Mouse (Mus musculus): ENCODE measurements around the gene Plin4.
"Not testable (repeated sequence)": the region's sequence is repeated elsewhere in the genome, so short reads cannot be mapped to it uniquely, and the experiment has no call there.

The Plin4 gene

DNA sequence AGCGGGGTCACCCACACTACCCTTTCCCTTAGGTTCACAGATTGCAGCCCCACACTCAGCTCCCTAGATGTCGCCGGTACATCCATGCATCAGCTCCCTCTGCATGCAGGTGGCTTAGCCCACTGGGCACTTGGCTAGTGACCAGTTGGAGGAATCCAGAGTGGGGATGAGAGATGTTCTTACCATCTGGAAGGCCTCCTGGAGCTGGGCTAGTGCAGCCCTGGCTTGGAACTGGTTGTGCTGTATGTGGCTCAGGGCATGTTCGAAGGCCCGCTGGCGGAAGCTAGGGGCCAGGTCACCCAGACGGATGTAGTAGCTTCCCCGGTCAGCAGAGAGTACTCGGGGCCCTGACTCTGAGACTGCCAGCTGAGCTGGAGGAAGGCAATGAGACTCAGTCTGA, 6.7 kb downstream of the Plin4 start:
- DNase-seq (ENCODE audit: low read depth, low spot score), result no peak

GRCm38 (mm10) chr17:56102158-56102557, 7.4 kb downstream of the Plin4 start:
- no peak for DNase-seq (ENCODE audit: low read depth, low spot score)

GRCm38 (mm10) chr17:56100811-56101210, 8.8 kb downstream of the Plin4 start:
- no peak for DNase-seq (ENCODE audit: low read depth, low spot score)

GRCm38 (mm10) chr17:56098711-56099572, 10.7 kb downstream of the Plin4 start:
- no peak for DNase-seq (ENCODE audit: low read depth, low spot score)

GRCm38 (mm10) chr17:56098180-56098579, 11.4 kb downstream of the Plin4 start:
- no peak for DNase-seq (ENCODE audit: low read depth, low spot score)

DNA sequence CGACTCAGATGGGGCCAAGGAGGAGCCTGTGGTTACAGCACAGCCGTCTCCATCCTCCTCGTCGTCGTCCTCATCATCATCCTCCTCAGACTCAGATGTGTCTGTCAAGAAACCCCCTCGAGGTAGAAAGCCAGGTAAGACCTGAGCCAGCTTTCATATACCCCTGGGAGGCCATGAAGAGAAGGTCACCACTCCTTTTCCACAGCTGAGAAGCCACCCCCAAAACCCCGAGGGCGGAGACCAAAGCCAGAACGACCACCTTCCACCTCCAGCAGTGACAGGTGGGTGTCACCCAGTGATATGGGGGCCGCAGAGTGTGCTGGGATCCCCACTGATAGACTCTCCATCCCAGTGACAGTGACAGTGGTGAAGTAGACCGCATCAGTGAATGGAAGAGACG, 12.7 kb downstream of the Plin4 start:
- DNase-seq (ENCODE audit: low read depth, low spot score), result no peak

DNA sequence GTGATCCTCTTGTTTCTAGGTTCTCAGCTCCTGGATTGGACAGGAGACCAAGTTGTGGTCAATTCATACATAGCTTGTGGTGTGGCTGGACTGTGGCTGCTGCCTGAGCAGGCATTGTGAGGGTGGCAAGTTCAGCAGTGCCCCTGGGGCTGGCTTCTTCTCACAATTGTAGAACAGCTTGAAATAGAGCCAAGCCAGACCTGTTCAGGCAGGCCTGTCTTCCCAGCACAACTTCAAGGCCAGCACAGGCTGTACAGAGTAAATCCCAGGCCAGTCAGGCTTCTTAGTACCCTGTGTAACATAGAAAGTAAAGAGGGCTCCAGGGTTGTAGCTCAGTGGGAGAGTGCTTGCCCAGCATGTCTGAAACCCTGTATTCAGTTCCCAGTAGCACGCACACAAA, 16.8 kb downstream of the Plin4 start:
- no peak for DNase-seq (ENCODE audit: low read depth, low spot score)

- no peak for DNase-seq (ENCODE audit: low read depth, low spot score)
Observed at GRCm38 (mm10) chr17:56092312-56092711, 17.3 kb downstream of the Plin4 start.

GRCm38 (mm10) chr17:56080781-56081585, 28.6 kb downstream of the Plin4 start:
- peak; percentile 88 for DNase-seq (ENCODE audit: low read depth, low spot score)

DNA sequence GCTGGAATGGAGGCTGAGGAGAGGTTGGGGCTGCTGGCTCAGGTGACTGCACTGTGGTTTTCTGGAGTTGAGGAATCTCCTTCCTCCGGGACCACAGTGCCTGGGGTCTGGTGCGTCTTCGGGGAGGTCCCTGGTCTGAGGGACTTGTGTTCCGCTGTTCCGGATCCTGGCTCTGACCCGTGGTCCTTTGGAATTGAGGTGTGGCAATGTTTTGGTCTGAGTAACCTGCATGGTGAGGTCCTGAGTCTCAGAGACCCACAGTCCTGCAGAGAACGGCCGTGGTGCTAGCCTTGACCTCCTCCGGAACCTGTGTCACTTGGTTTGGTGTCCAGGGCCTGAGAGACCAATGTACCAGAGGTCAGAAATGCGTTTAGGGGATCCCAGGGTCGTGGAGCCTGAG, 29.7 kb downstream of the Plin4 start:
- DNase-seq (ENCODE audit: low read depth, low spot score), result no peak

DNA sequence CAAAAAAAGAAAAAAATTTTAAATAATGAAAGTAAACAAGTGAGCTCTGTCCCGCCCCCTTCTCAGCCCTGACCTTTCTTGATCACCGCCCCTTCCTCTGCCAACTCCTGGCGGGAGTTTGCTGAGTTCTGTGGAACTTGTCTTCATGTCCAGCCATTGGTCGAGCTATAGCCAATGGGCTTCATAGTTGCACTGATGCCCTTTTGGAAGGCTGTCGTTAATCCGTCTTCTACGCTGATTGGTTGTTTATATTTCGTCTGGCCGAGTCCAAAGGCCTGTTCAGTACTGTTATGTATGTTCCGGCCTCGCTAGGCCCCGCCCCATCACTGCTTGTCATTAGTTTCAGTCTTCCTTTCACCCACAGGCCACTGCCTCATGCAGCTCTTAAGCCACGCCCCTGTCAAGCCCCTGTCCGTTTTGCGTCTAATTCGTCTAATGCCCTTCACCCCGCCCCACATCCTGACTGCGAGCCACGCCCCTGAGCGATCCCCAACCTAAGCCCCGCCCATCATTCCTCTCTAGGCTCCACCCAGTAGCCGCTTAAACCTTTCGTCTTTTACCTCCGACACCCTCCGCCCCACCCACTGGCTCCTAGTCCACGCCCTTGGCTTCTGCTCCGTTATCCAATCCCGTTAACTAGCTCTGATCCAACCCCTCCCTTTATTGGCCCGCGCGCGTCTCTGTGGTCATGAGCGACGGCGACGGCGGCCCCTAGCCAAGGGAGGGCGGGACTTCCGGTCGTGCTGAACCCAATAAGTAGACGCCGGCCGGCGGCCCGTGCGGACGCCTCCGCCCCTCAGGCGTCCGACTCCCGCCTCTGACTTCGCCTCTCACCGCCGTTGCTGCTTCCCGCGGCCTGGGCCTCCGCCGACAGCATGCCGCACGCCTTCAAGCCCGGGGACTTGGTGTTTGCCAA, 30.5 kb downstream of the Plin4 start, which contains the start of gene Hdgfl2:
Gene Hdgfl2, plus strand, starts transcription at position 755 of the 916 bp plus-strand sequence.
- peak; percentile 100 for DNase-seq (ENCODE audit: low read depth, low spot score)

GRCm38 (mm10) chr17:56078361-56078760, 31.2 kb downstream of the Plin4 start:
- not testable (repeated sequence) for DNase-seq (ENCODE audit: low read depth, low spot score)

DNA sequence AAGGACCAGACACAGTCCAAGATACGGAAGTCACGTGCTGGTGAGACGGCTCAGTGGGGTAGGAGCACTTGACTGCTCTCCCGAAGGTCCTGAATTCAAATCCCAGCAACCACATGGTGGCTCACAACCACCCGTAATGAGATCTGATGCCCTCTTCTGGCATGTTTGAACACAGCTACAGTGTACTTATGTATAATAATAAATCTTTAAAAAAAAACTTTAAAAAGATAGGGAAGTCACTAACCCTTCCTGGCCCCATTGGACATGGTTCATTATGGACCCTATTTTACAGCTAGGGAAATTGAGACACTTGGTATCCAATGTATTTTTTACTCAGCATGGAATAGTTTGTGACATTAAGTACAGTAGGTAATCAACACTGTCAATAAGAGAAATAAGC, 32.1 kb downstream of the Plin4 start:
- DNase-seq (ENCODE audit: low read depth, low spot score), result no peak

GRCm38 (mm10) chr17:56074827-56075208, 34.8 kb downstream of the Plin4 start, which contains the start of gene Ubxn6:
Gene Ubxn6 (minus strand): TSS chr17:56075028.
- DNase-seq (ENCODE audit: low read depth, low spot score), result peak; percentile 96

DNA sequence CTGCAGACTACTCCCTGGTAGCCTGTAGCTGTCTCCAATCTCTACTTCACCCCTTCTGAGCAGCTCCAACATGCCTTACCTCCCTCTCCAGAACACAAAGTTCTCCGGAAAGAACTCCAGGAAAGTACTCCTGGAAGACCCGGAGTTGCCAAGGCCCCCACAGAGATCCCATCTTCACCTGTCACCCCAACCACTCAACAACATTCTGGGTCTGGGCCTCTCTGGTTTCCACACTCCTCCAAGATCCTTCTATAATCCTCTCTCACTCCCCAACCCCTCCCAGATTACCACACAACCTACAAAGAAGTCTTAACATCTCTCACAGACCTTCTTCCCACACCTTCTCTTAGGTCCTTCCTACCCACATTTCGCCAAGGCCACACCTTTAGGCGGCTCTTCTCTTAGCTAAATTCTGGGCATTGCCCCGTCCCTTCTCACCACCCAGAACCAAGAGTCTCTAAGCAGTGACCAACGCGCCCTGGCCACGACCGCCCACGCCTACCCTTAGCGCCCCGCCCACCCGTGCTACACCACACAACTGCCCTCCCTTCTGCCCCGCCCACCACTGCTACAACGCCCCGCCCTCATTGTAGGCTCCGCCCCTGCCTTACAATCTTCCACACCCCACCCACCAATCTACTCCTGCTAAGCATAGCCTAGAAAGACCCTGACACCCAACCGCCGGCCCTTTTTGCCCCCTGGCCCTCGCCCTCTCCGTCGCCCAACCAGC, 35.3 kb downstream of the Plin4 start:
- DNase-seq (ENCODE audit: low read depth, low spot score), result peak; percentile 89

- no peak for DNase-seq (ENCODE audit: low read depth, low spot score)
Observed at GRCm38 (mm10) chr17:56072243-56072642, 37.4 kb downstream of the Plin4 start.

DNA sequence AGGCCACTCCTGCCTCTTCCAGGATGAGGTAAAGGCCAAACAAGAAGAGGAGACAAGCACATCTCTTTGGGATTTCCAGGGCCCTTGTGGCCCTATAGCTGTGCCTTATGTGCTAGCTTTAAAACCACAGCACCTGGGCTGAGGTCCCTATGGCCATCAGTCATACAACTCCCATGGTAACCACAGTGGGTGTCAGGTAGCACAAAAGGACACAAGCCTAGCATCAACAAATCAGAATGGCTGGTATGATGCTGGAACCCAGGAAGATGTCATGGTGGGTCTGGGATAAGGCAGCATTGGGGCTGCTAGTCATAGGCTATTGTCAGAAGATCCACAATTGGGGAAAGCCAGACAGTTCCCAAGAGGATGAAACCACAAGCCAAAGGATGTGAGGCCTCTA, 38.5 kb downstream of the Plin4 start:
- DNase-seq (ENCODE audit: low read depth, low spot score), result no peak

- no peak for DNase-seq (ENCODE audit: low read depth, low spot score)
Observed at GRCm38 (mm10) chr17:56069066-56069465, 40.5 kb downstream of the Plin4 start.

DNA sequence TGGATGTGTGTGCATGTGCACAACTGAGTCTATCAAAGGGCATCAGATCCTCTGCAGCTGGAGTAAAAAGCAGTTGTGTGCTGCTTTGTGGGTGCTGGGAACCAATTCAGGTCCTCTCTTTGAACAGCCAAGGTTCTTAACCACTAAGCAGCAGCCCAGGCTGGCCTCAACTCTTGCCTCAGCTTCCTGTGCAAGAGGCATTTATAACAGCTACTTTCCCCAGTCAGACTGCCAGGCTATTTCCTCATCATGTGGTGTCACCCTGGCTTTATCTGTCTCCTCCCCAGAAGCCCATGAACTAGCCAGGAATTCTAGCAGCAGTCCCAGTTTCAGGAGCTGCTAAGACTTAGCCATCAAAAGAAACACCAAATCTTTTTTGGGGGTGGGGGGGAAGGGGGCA, 43.2 kb downstream of the Plin4 start:
- no peak for DNase-seq (ENCODE audit: low read depth, low spot score)

DNA sequence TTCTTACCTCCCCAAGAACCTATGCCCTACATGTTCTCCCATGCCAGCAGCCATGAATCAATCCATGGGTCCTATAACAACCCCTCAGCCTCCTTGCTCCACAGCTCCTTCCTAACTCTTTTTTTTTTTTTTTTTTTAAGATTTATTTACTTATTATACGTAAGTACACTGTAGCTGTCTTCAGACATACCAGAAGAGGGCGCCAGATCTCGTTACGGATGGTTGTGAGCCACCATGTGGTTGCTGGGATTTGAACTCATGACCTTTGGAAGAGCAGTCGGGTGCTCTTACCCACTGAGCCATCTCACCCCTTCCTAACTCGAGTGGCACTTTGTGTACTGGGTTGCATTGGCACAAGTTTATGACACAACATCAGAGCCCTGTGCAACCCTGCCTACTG, 43.9 kb downstream of the Plin4 start:
- DNase-seq (ENCODE audit: low read depth, low spot score), result not testable (repeated sequence)

GRCm38 (mm10) chr17:56062081-56062480, 47.5 kb downstream of the Plin4 start:
- DNase-seq (ENCODE audit: low read depth, low spot score), result no peak
